Mouse (Mus musculus) midbrain, postnatal 0 days (tissue): Measurements from ENCODE around the gene Fam229b. TPM values are rescaled to one million over a fixed set of nuclear protein-coding genes. Genes with fewer than 3 reads are reported as not detected.

Experiments used
- ATAC-seq: fragments of 200-750 bp; cut with Nextera tagmentation; 2 replicates; pipeline ENCODE4 v1.8.0; 2017; ENCODE audit warnings: moderate number of reproducible peaks, mild to moderate bottlenecking, moderate TSS enrichment, moderate library complexity; ENCODE audit not compliant: low FRiP score
- DNase-seq: peaks from one replicate; pipeline ENCODE4 v3.0.0-alpha.2; 2015; ENCODE audit warnings: low spot score
- H3K27ac ChIP-seq: fragments of 300-500 bp; sonication (generic); 2 replicates; pipeline ENCODE4 v1.5.1; 2014; ENCODE audit warnings: low read depth, mild to moderate bottlenecking, low read length, mixed read lengths
- H3K27me3 ChIP-seq: fragments of 300-500 bp; sonication (generic); 2 replicates; pipeline ENCODE4 v1.6.1; 2014; ENCODE audit warnings: low read length, control low read depth, mixed read lengths; ENCODE audit not compliant: insufficient read depth
- H3K36me3 ChIP-seq: fragments of 300-500 bp; sonication (generic); 2 replicates; pipeline ENCODE4 v1.6.1; 2014; ENCODE audit warnings: low read length, control low read depth, mixed read lengths; ENCODE audit not compliant: insufficient read depth
- H3K4me1 ChIP-seq: fragments of 300-500 bp; sonication (generic); 2 replicates; pipeline ENCODE4 v1.6.1; 2014; ENCODE audit warnings: mild to moderate bottlenecking, control low read depth, antibody characterized with exemption, low read length, mixed read lengths; ENCODE audit not compliant: insufficient read depth
- H3K4me2 ChIP-seq: fragments of 300-500 bp; sonication (generic); 2 replicates; pipeline ENCODE4 v1.6.1; 2014; ENCODE audit warnings: low read depth, mild to moderate bottlenecking, low read length, mixed read lengths; ENCODE audit not compliant: poor library complexity, severe bottlenecking
- H3K4me3 ChIP-seq: fragments of 300-500 bp; sonication (generic); 2 replicates; pipeline ENCODE4 v1.5.1; 2014; ENCODE audit warnings: low read depth, mild to moderate bottlenecking, low read length, moderate library complexity
- H3K9ac ChIP-seq: fragments of 300-500 bp; sonication (generic); replicated peaks from 2 replicates; pipeline ENCODE4 v1.6.1; 2014; ENCODE audit warnings: mild to moderate bottlenecking, low read length, moderate library complexity, mixed read lengths; ENCODE audit not compliant: poor library complexity, severe bottlenecking
- H3K9me3 ChIP-seq: fragments of 300-500 bp; sonication (generic); 2 replicates; pipeline ENCODE4 v1.6.1; 2016; ENCODE audit warnings: low read length, control low read depth
- CTCF ChIP-seq: IDR thresholded peaks from 2 replicates; pipeline ENCODE4 v1.5.1; 2016; ENCODE audit warnings: antibody characterized with exemption, mild to moderate bottlenecking
- WGBS: fragments of 180-500 bp; shearing (Covaris S2); extraction: QIAGEN DNeasy Blood & Tissue Kit; methylation state at CpG from one replicate; pipeline ENCODE4 v1.1.7; 2014; 5-methylcytosine and 5-hydroxymethylcytosine counted together
- polyA plus RNA-seq: library from polyadenylated mRNA; unstranded; fragments of >200 nt; fragmentation: Nextera tagmentation; extraction: Ambion mirVana; gene quantifications from 2 replicates; pipeline ENCODE4 v1.2.1, GENCODE M21; 2015
- total RNA-seq: library from RNA; depleted of rRNA; stranded (reverse); fragments of >200 nt; gene quantifications from 2 replicates; pipeline ENCODE4 v1.2.3, GENCODE M21; 2014; rRNA removed

Gene Fam229b
- total RNA-seq (15.3 and 33.0 TPM in 2 replicates), polyA plus RNA-seq (44.4 and 44.6 TPM in 2 replicates)

- no peaks in the 10 kb centered on the region for H3K27me3 ChIP-seq
- WGBS = 3% methylated on average over 47 of the region's 47 CpGs
- peak; percentile 90 for ATAC-seq
- H3K27ac ChIP-seq = peak within 1 kb of the TSS; percentile 78
- no peaks in the 10 kb centered on the region for H3K9me3 ChIP-seq
- H3K4me1 ChIP-seq = peaks cover 3% of the 10 kb centered on the region; the same call in 1 of the 2 replicates
- 0 out of 2 replicates have a peak, but pooled peaks cover 3% of the 10 kb centered on the region for H3K36me3 ChIP-seq
- peak within 1 kb of the TSS; percentile 63 for H3K4me3 ChIP-seq
- peak within 1 kb of the TSS; percentile 60 for H3K9ac ChIP-seq
- peak; percentile 97 for DNase-seq
- peak within 1 kb of the TSS; percentile 80 for H3K4me2 ChIP-seq
- no peak for TF ChIP-seq CTCF
These were observed at the start of gene Fam229b, which contains the start of gene Tube1 for GRCm38 (mm10) chr10:39133462-39134310. Gene Fam229b, minus strand, starts transcription at chr10:39133914. Gene Tube1, plus strand, starts transcription at chr10:39133976.

GRCm38 (mm10) chr10:39176981-39177380 lies 43.3 kb upstream of the Fam229b start:
- Histone ChIP-seq H3K9me3 (0 out of 2 replicates have a peak, but pooled peaks cover 3% of the 10 kb centered on the region), H3K4me2 (no peak overlapping the region), H3K4me1 (no peaks in the 10 kb centered on the region), H3K36me3 (no peaks in the 10 kb centered on the region), H3K27ac (no peak overlapping the region), H3K4me3 (no peak overlapping the region), H3K27me3 (no peaks in the 10 kb centered on the region), H3K9ac (no peak overlapping the region)
- no peak for TF ChIP-seq CTCF
- ATAC-seq = no peak
- DNase-seq = no peak
- 86% methylated on average over 5 of the region's 5 CpGs for WGBS

- peak overlapping the region; percentile 63; the same call in 1 of the 2 replicates for H3K4me2 ChIP-seq
- no peaks in the 10 kb centered on the region for H3K36me3 ChIP-seq
- 0 out of 2 replicates have a peak, but pooled peaks cover 3% of the 10 kb centered on the region for H3K9me3 ChIP-seq
- no peak overlapping the region for H3K9ac ChIP-seq
- 43% methylated on average over 13 of the region's 13 CpGs for WGBS
- no peaks in the 10 kb centered on the region for H3K27me3 ChIP-seq
- no peak overlapping the region for H3K4me3 ChIP-seq
- DNase-seq (peak; percentile 67), ATAC-seq (no peak)
- peak overlapping the region; percentile 99; the same call in 1 of the 2 replicates for H3K27ac ChIP-seq
- peaks cover 5% of the 10 kb centered on the region for H3K4me1 ChIP-seq
- TF ChIP-seq CTCF = no peak
These were observed 39.4 kb upstream of the Fam229b start for GRCm38 (mm10) chr10:39173077-39173476.

- H3K36me3 ChIP-seq = no peaks in the 10 kb centered on the region
- H3K27ac ChIP-seq = peak overlapping the region; percentile 99
- H3K9ac ChIP-seq = no peak overlapping the region
- peak overlapping the region; percentile 63; the same call in 1 of the 2 replicates for H3K4me2 ChIP-seq
- H3K27me3 ChIP-seq = no peaks in the 10 kb centered on the region
- ATAC-seq (no peak), DNase-seq (no peak)
- peaks cover 5% of the 10 kb centered on the region for H3K4me1 ChIP-seq
- TF ChIP-seq CTCF = no peak
- 73% methylated on average over 6 of the region's 6 CpGs for whole genome bisulfite sequencing
- no peaks in the 10 kb centered on the region for H3K9me3 ChIP-seq
- H3K4me3 ChIP-seq = no peak overlapping the region
These were observed 38.8 kb upstream of the Fam229b start for GRCm38 (mm10) chr10:39172540-39172931.

- peak; percentile 98 for DNase-seq
- peak; percentile 89 for ATAC-seq
- Histone ChIP-seq H3K9ac (peak overlapping the region; percentile 74), H3K36me3 (no peaks in the 10 kb centered on the region), H3K9me3 (no peaks in the 10 kb centered on the region), H3K27ac (peak overlapping the region; percentile 99), H3K4me2 (peak overlapping the region; percentile 63), H3K4me3 (peak overlapping the region; percentile 38), H3K27me3 (no peaks in the 10 kb centered on the region), H3K4me1 (peaks cover 5% of the 10 kb centered on the region)
- 5% methylated on average over 26 of the region's 26 CpGs for WGBS
- peak; percentile 93 for TF ChIP-seq CTCF
These were observed 38.2 kb upstream of the Fam229b start for GRCm38 (mm10) chr10:39171603-39172539.
